Mouse (Mus musculus) heart, postnatal 0 days (tissue): ENCODE measurements around the gene Mbnl2.

ENCODE experiments used
- CTCF ChIP-seq: IDR thresholded peaks from 2 replicates; pipeline ENCODE4 v1.5.1; 2016; ENCODE audit warnings: antibody characterized with exemption, control low read depth, low read depth
- EP300 ChIP-seq: IDR thresholded peaks from 2 replicates; pipeline ENCODE4 v1.6.1; 2016; ENCODE audit warnings: antibody characterized with exemption, low read depth

GRCm38 (mm10) chr14:120300191-120300590 is 24.7 kb downstream of the Mbnl2 start:
- TF ChIP-seq CTCF (no peak), EP300 (no peak)
